Comparison of ENCODE assay signal across 16 mouse cellular contexts in the genomic region with DNA sequence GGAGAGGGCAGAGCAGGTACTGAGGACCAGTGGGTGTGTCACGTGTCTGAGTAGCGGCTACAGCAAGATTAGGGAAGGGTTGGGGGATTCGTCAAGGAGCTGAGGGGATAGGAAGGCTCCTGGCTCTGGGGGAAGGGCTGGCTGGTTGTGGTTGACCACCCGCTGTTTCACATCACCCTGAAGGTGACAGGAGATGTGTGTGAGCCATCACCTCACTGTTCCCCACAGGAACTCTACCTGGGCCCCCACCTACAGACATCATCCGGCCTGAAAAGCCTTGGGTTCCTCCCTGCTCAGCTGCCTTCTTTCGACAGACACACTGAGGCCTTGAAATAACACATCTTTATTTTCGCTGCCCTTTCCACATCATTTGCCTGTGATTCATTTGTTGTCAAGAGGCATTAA. TPM values are rescaled to one million over a fixed set of nuclear protein-coding genes. Genes with fewer than 3 reads are reported as not detected.
DNase-seq lines count a peak whose midpoint lies in the region; ATAC-seq and TF ChIP-seq lines count a peak whose summit lies in the region.
"Had no signal": no experiment of that assay in that cellular context is flagged by ENCODE, and none has a peak within 500 bp of the region (broad histone marks: within the 10 kb centered on the region; RNA-seq: fewer than 3 reads in every experiment).

No protein-coding gene starts in this region.

- WGBS in spleen, adult 2 months = 52% methylated on average over 7 of the region's 7 CpGs
- 74% methylated on average over 7 of the region's 7 CpGs for WGBS in midbrain, embryonic 11.5 days

- no peak for TF ChIP-seq CTCF in spleen, adult 2 months (IDR thresholded peaks at IDR 0.05; ENCODE audit: extremely low read depth, insufficient read depth, insufficient read length, insufficient replicate concordance)

- peaks cover 24% of the 10 kb centered on the region for H3K4me1 ChIP-seq in spleen, adult 2 months (ENCODE audit: control insufficient read depth, insufficient read depth, insufficient read length)
- H3K4me1 ChIP-seq in midbrain, embryonic 11.5 days (ENCODE audit: control insufficient read depth, insufficient read depth, low read length) = no peaks in the 10 kb centered on the region

- H3K27me3 ChIP-seq in spleen, adult 2 months (ENCODE audit: control insufficient read depth, insufficient read depth, low read length) = no peaks in the 10 kb centered on the region
- no peaks in the 10 kb centered on the region for H3K27me3 ChIP-seq in midbrain, embryonic 11.5 days (ENCODE audit: control insufficient read depth, insufficient read depth, low read length)
- H3K27me3 ChIP-seq: embryonic facial prominence, embryonic 13.5 days; limb, embryonic 12.5 days; Patski; stomach, embryonic 15.5 days had no signal

- ATAC-seq in inflammation-experienced regulatory T-cells, adult 6 months = peak; percentile 67
- ATAC-seq in midbrain, embryonic 11.5 days (ENCODE audit: low FRiP score) = no peak
- ATAC-seq: hindbrain, postnatal 0 days; Patski had no signal

- no peaks in the 10 kb centered on the region for H3K36me3 ChIP-seq in spleen, adult 2 months (ENCODE audit: control insufficient read depth, insufficient read depth, low read length)
- no peaks in the 10 kb centered on the region for H3K36me3 ChIP-seq in midbrain, embryonic 11.5 days (ENCODE audit: control insufficient read depth, insufficient read depth, low read length)
- H3K36me3 ChIP-seq: embryonic facial prominence, embryonic 13.5 days; limb, embryonic 12.5 days; stomach, embryonic 15.5 days had no signal

- no peak overlapping the region for H3K4me2 ChIP-seq in midbrain, embryonic 11.5 days
- H3K4me2 ChIP-seq: embryonic facial prominence, embryonic 13.5 days; limb, embryonic 12.5 days; stomach, embryonic 15.5 days had no signal

- no peak for TF ChIP-seq POLR2A in spleen, adult 2 months (IDR thresholded peaks at IDR 0.05; ENCODE audit: low read depth, low read length)

- H3K27ac ChIP-seq in spleen, adult 2 months (ENCODE audit: insufficient read depth, low read length) = peak overlapping the region; percentile 55; the same call in 1 of the 2 replicates
- H3K27ac ChIP-seq in midbrain, embryonic 11.5 days (ENCODE audit: low read depth, low read length) = no peak overlapping the region
- H3K27ac ChIP-seq: embryonic facial prominence, embryonic 13.5 days; hindbrain, postnatal 0 days; left cerebral cortex, adult 2 months; limb, embryonic 12.5 days; stomach, embryonic 15.5 days had no signal

- H3K9me3 ChIP-seq in midbrain, embryonic 11.5 days (ENCODE audit: control insufficient read depth, low read length) = no peaks in the 10 kb centered on the region
- H3K9me3 ChIP-seq: embryonic facial prominence, embryonic 13.5 days; limb, embryonic 12.5 days; stomach, embryonic 15.5 days had no signal

- 0 out of 2 replicates have a peak overlapping the region, but pooled peaks have one; percentile 15 for H3K4me3 ChIP-seq in spleen, adult 2 months (ENCODE audit: extremely low read depth, insufficient read depth, insufficient read length)
- H3K4me3 ChIP-seq in midbrain, embryonic 11.5 days (ENCODE audit: low read depth, low read length) = no peak overlapping the region
- H3K4me3 ChIP-seq: embryonic facial prominence, embryonic 13.5 days; left cerebral cortex, adult 2 months; limb, embryonic 12.5 days; stomach, embryonic 15.5 days had no signal

- no peak for DNase-seq in spleen, adult 2 months (ENCODE audit: low read depth in 1 of 2, low spot score in 2 of 2)
- no peak for DNase-seq in spleen, postnatal 14 days (ENCODE audit: low spot score in 2 of 2)
- DNase-seq in naive thymus-derived CD4-positive, alpha-beta T cell, adult 2 months (ENCODE audit: low read depth) = peak; percentile 58
- DNase-seq in c-Kit-positive CD71-positive TER-119-positive erythroid progenitor cells, embryonic 14.5 days (ENCODE audit: low spot score) = no peak
- no peak for DNase-seq in layer of hippocampus, postnatal 36 days
- no peak for DNase-seq in midbrain, embryonic 11.5 days (ENCODE audit: low spot score, missing footprints)
- DNase-seq: cerebellum, adult 18-20 months; heart, postnatal 36 days; kidney, adult 9 months had no signal

- no peak overlapping the region for H3K9ac ChIP-seq in midbrain, embryonic 11.5 days (ENCODE audit: low read length)
- H3K9ac ChIP-seq: embryonic facial prominence, embryonic 13.5 days; limb, embryonic 12.5 days; stomach, embryonic 15.5 days had no signal

RNA-seq across cellular contexts. Expression of a gene that starts 1.1 kb away (rescaled TPM):
- 104 and 137 TPM in 2 replicates for polyA plus RNA-seq in spleen, adult 2 months (2012; rRNA removed)
- polyA plus RNA-seq in inflammation-experienced regulatory T-cells, adult 6 months (2017; shearing (Covaris generic)) = 10 to 100 TPM; 47.2 to 80.6 (median 77.9) TPM
- total RNA-seq in layer of hippocampus, postnatal 36 days (2021) = 10 to 100 TPM; 21.3 to 25.0 TPM
- 14.6 and 16.7 TPM in 2 replicates for polyA plus RNA-seq in midbrain, embryonic 11.5 days (2014; fragmentation: Nextera tagmentation; extraction: Ambion mirVana)
